Mouse (Mus musculus): ENCODE measurements at regions not wholly inside any gene's neighbourhood (a gene's known extent, or its start where the extent isn't known, plus 50 kb on each side); places are given as distances from the start of the nearest gene placed in this dataset.

DNA sequence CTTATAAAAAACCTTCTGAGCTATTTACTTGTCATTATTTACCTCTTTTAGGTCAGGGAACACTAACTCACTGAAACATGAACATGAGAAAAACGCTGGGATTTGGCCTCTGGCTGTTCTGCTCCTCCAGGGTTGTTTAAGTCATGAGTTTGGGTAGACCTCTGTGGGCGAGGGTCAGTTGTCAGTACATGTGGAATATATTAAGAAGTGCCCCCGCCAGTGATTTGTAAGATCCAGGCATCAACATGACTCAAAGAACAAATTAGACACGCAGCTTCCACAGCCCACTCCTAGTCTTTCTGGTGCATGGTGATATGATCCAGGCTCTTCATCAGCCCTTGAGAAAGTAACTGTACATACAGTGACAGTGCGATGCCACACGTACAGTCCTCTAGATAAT is 180.3 kb downstream of the Pten start:
- DNase-seq (ENCODE audit: inconsistent age in 2 of 2, low spot score in 1 of 2) = no peak

GRCm38 (mm10) chr19:32939692-32940091 is 182.4 kb downstream of the Pten start:
- peak in 1 of 2 experiments; percentile 57 for DNase-seq (ENCODE audit: inconsistent age in 2 of 2, low spot score in 1 of 2)

GRCm38 (mm10) chr19:32940806-32941205 is 183.5 kb downstream of the Pten start:
- no peak for DNase-seq (ENCODE audit: inconsistent age in 2 of 2, low spot score in 1 of 2)

- no peak for DNase-seq (ENCODE audit: inconsistent age in 2 of 2, low spot score in 1 of 2)
These were observed 186.4 kb downstream of the Pten start for GRCm38 (mm10) chr19:32943594-32944230.

DNA sequence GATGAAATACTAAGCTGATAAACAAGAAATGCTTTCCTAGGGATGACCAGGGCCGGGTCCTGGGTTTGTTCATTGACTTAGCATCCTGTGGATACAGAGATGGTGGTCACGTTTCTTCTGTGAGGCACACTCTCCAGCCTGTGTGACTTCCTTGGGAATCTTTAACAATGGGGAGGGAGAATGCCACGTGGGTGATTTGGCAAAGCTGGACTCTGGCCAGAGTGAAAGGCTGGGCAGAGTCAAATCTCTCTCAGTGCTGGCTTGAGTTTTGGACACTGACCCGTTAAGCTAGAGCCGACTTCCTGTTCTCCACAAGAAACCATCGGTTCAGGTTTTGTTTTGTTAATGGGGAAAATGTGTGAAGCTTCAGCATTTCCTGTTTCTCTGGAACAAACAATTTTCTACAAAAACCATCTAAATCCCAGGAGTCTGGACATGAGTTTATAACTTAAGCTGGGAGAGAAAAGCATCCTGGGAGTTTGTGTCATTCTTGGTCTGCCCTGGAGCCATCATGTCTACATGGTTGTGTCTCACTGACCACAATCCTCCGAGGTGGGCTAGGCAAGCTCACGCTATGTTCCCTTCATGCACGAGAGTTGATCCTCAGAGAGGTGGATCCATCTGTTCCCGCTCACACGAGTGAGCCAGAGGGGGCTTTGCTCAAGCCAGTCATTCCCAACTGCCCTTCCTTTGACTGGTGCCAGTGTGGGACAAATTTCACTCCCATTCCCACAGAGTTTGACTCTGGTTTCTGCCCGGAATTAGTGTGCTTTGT is 190.0 kb downstream of the Pten start:
- DNase-seq (ENCODE audit: inconsistent age in 2 of 2, low spot score in 1 of 2) = no peak

DNA sequence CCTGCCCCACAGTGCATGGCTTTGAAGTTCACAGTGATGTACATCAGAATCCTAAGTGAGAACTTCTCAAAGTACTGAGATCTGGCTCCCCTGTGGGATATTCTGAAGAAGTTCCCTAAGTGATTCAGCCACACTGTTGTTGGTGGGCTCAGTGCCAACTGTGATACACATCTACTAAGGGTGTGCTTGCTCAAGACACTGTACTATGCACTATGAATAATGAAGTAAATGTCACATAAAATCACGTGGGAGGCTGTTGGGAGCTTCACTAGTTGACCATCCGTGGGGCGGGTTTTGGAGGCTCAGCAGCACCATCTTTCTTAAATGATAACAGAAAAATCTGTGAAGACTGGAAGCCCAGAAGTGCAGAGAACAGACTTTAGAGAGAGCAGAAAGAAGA is 193.0 kb downstream of the Pten start:
- peak; percentile 13 to 64 for DNase-seq (ENCODE audit: inconsistent age in 2 of 2, low spot score in 1 of 2)

GRCm38 (mm10) chr19:32950794-32951193 is 193.5 kb downstream of the Pten start:
- no peak for DNase-seq (ENCODE audit: inconsistent age in 2 of 2, low spot score in 1 of 2)

- no peak for DNase-seq (ENCODE audit: inconsistent age in 2 of 2, low spot score in 1 of 2)
These were observed 195.1 kb downstream of the Pten start for GRCm38 (mm10) chr19:32952425-32952824.

- DNase-seq (ENCODE audit: inconsistent age in 2 of 2, low spot score in 1 of 2) = no peak
These were observed 195.8 kb downstream of the Pten start for GRCm38 (mm10) chr19:32952928-32953687.

DNA sequence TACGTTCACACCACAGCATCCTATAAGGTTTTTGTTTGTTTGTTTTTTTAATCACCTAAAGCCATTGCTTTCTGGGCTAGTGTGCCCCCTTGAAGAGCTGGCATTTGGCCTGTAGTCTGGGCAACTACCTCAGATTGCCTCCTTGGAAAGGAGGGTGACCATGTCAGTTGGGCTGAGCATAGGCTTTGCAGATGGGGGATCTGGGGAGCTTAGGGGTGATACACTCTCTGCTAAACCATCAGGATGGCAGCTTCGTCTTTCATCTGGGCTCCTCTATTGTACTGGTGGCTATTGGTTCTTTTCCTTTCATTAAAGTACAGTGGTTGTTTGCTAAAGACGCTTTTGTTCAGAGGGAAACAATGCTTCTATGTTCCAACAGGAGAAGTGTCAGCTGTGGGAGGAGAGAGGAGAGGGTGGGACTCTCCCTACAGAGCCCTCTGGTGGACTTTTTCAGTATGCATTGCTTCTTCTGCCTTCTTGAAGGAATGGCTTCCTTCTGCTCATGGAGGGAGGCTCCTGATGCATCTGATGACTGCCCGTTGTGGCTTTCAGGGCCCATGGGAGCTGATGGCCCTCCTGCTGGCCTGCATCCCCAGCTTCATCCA is 196.8 kb downstream of the Pten start:
- peak; percentile 26 to 73 for DNase-seq (ENCODE audit: inconsistent age in 2 of 2, low spot score in 1 of 2)

DNA sequence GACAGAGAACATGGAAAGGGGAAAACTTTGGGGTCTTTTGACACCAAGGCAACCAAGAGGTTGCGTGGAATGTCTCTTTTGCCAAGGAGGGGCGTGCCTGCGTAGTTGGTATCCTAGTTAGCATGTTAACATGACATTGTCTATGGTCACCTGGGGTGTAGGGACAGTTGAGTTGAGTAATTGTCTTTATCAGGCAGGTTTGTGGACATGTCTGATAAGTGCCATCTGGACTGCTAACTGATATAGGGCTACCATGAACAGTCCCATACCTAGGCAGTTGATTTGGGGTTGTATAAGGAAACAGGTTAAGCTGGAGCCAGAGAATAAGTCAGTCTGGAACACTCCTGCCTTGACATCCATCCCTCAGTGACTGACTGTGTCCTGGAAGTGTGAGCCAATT is 197.6 kb downstream of the Pten start:
- no peak for DNase-seq (ENCODE audit: inconsistent age in 2 of 2, low spot score in 1 of 2)

- no peak for DNase-seq (ENCODE audit: inconsistent age in 2 of 2, low spot score in 1 of 2)
These were observed 199.0 kb downstream of the Pten start for GRCm38 (mm10) chr19:32956143-32956915.

- DNase-seq (ENCODE audit: inconsistent age in 2 of 2, low spot score in 1 of 2) = no peak
These were observed 199.7 kb downstream of the Pten start for GRCm38 (mm10) chr19:32956916-32957558.

DNA sequence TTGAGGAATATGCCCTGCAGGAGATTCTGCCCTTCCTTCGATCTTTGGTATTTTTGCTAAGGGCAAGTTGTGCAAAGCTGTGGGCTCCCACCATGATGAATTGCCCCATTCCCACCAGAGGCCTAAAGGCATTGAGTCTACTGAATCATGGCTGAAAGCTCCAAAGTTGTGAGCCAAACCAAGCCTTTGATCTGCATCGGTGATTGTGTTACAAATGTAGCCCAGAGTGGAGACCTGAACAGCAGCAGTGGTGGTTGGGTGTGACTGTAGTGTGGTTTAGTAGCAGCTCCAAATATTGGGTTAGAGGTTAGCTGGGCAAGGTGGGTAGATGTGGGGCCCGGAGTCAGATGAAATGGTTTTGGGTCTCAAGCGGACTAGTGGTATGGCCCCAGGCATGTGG is 201.0 kb downstream of the Pten start:
- no peak for DNase-seq (ENCODE audit: inconsistent age in 2 of 2, low spot score in 1 of 2)

GRCm38 (mm10) chr19:32958791-32959190 is 201.5 kb downstream of the Pten start:
- no peak for DNase-seq (ENCODE audit: inconsistent age in 2 of 2, low spot score in 1 of 2)

DNA sequence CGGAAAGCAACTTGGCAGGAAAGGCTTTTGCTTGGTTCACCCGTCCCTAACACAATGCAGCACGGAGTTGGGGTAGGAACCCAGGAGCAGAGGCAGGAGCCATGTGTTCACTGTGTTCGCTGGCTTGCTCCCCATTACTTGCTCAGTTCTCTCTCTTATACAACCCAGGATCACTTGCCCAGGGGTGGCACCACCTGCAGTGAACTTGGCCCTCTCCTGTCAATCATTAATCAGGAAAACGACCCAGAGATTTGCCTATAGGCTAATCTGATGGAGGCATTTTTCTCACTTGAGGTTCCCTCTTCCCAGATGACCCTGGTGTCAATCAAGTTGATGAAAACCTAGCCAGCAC is 202.5 kb downstream of the Pten start:
- no peak for DNase-seq (ENCODE audit: inconsistent age in 2 of 2, low spot score in 1 of 2)

- no peak for DNase-seq (ENCODE audit: inconsistent age in 2 of 2, low spot score in 1 of 2)
These were observed 203.1 kb downstream of the Pten start for GRCm38 (mm10) chr19:32960196-32960947.

GRCm38 (mm10) chr19:32961525-32961924 is 204.2 kb downstream of the Pten start:
- no peak for DNase-seq (ENCODE audit: inconsistent age in 2 of 2, low spot score in 1 of 2)

GRCm38 (mm10) chr19:32963983-32964382 is 206.7 kb downstream of the Pten start:
- DNase-seq (ENCODE audit: inconsistent age in 2 of 2, low spot score in 1 of 2) = no peak

- DNase-seq (ENCODE audit: inconsistent age in 2 of 2, low spot score in 1 of 2) = no peak
These were observed 208.2 kb downstream of the Pten start for GRCm38 (mm10) chr19:32965488-32965887.

Data from adrenal gland, adult (tissue).